Mouse (Mus musculus) C2C12 (cell line): ENCODE results near the gene Pcsk2.

Source experiments
- CEBPB ChIP-seq: IDR thresholded peaks from one replicate; pipeline ENCODE4 v1.6.1; 2011; ENCODE audit warnings: low read depth, mild to moderate bottlenecking, control low read depth, moderate library complexity
- CTCF ChIP-seq: IDR thresholded peaks from one replicate; pipeline ENCODE4 v1.5.1; 2011; ENCODE audit not compliant: control insufficient read depth, insufficient read depth, insufficient read length
- MAX ChIP-seq: IDR thresholded peaks from one replicate; pipeline ENCODE4 v1.6.1; 2011; ENCODE audit warnings: mild to moderate bottlenecking, control low read depth
- USF1 ChIP-seq: IDR thresholded peaks from one replicate; pipeline ENCODE4 v1.6.1; 2011; ENCODE audit warnings: low read depth, mild to moderate bottlenecking, control low read depth, moderate library complexity

GRCm38 (mm10) chr2:143847291-143847690 is 301.3 kb downstream of the Pcsk2 start:
- TF ChIP-seq USF1: no peak
- no peak for TF ChIP-seq CTCF
- no peak for TF ChIP-seq MAX
- no peak for TF ChIP-seq CEBPB
